17 mouse cellular contexts compared by ENCODE assay signal in genomic region chr2:164779481-164780086, GRCm38 (mm10). TPM values are rescaled to one million over a fixed set of nuclear protein-coding genes. Genes with fewer than 3 reads are reported as not detected.
DNase-seq lines count a peak whose midpoint lies in the region; ATAC-seq lines count a peak whose summit lies in the region.
"Had no signal": no experiment of that assay in that cellular context is flagged by ENCODE, and none has a peak within 500 bp of the region (broad histone marks: within the 10 kb centered on the region; RNA-seq: fewer than 3 reads in every experiment).

Gene Tnnc2, minus strand, starts transcription at chr2:164779967.

- WGBS in kidney, embryonic 16.5 days: 59% methylated on average over 8 of the region's 8 CpGs
- WGBS in embryonic facial prominence, embryonic 12.5 days: 69% methylated on average over 8 of the region's 8 CpGs
- WGBS in embryonic facial prominence, embryonic 15.5 days: 62% methylated on average over 8 of the region's 8 CpGs
- 66% methylated on average over 8 of the region's 8 CpGs for WGBS in limb, embryonic 12.5 days

- H3K9ac ChIP-seq in kidney, embryonic 16.5 days (replicated peaks; ENCODE audit: low read length): no peak within 1 kb of the TSS
- no peak within 1 kb of the TSS for H3K9ac ChIP-seq in embryonic facial prominence, embryonic 12.5 days
- H3K9ac ChIP-seq in embryonic facial prominence, embryonic 15.5 days: no peak within 1 kb of the TSS
- H3K9ac ChIP-seq in limb, embryonic 12.5 days (replicated peaks): no peak within 1 kb of the TSS
- H3K9ac ChIP-seq: forebrain, embryonic 15.5 days had no signal

- peaks cover 4% of the 10 kb centered on the region for H3K4me1 ChIP-seq in kidney, embryonic 16.5 days (ENCODE audit: insufficient read depth, low read length)
- peaks cover 3% of the 10 kb centered on the region; the same call in 1 of the 2 replicates for H3K4me1 ChIP-seq in embryonic facial prominence, embryonic 12.5 days
- H3K4me1 ChIP-seq in embryonic facial prominence, embryonic 15.5 days: peaks cover 3% of the 10 kb centered on the region
- H3K4me1 ChIP-seq in limb, embryonic 12.5 days (replicated peaks): peaks cover 1% of the 10 kb centered on the region; the same call in 1 of the 2 replicates
- H3K4me1 ChIP-seq: forebrain, embryonic 15.5 days had no signal

- no peak within 1 kb of the TSS for H3K4me3 ChIP-seq in kidney, embryonic 16.5 days (ENCODE audit: low read length)
- no peak within 1 kb of the TSS for H3K4me3 ChIP-seq in embryonic facial prominence, embryonic 12.5 days
- no peak within 1 kb of the TSS for H3K4me3 ChIP-seq in embryonic facial prominence, embryonic 15.5 days (replicated peaks)
- H3K4me3 ChIP-seq in limb, embryonic 12.5 days (replicated peaks): no peak within 1 kb of the TSS
- H3K4me3 ChIP-seq: forebrain, embryonic 15.5 days; midbrain, embryonic 10.5 days had no signal

- no peak within 1 kb of the TSS for H3K4me2 ChIP-seq in kidney, embryonic 16.5 days (replicated peaks; ENCODE audit: low read depth, low read length)
- no peak within 1 kb of the TSS for H3K4me2 ChIP-seq in embryonic facial prominence, embryonic 12.5 days (replicated peaks)
- no peak within 1 kb of the TSS for H3K4me2 ChIP-seq in embryonic facial prominence, embryonic 15.5 days (replicated peaks)
- no peak within 1 kb of the TSS for H3K4me2 ChIP-seq in limb, embryonic 12.5 days
- H3K4me2 ChIP-seq: forebrain, embryonic 15.5 days had no signal

- DNase-seq in kidney, adult 18-20 months: no peak
- DNase-seq in cerebellum, adult 11 months: no peak
- no peak for DNase-seq in adipocyte (ENCODE audit: low spot score)
- DNase-seq: heart, adult 18-20 months; heart, postnatal 4 days; kidney, postnatal 14 days; lung, postnatal 10 days; thymus, postnatal 36 days had no signal

- no peak within 1 kb of the TSS for H3K27ac ChIP-seq in kidney, embryonic 16.5 days (ENCODE audit: low read length)
- H3K27ac ChIP-seq in embryonic facial prominence, embryonic 12.5 days: no peak within 1 kb of the TSS
- no peak within 1 kb of the TSS for H3K27ac ChIP-seq in embryonic facial prominence, embryonic 15.5 days (replicated peaks)
- H3K27ac ChIP-seq in limb, embryonic 12.5 days: no peak within 1 kb of the TSS
- H3K27ac ChIP-seq: forebrain, embryonic 15.5 days; midbrain, embryonic 10.5 days had no signal

- no peak for ATAC-seq in kidney, embryonic 16.5 days (ENCODE audit: low FRiP score, low TSS enrichment)
- ATAC-seq in embryonic facial prominence, embryonic 12.5 days (ENCODE audit: insufficient number of reproducible peaks, insufficient read depth, low FRiP score, low TSS enrichment): no peak
- ATAC-seq in embryonic facial prominence, embryonic 15.5 days (ENCODE audit: insufficient number of reproducible peaks, low FRiP score, low TSS enrichment, low read depth): no peak
- ATAC-seq in limb, embryonic 12.5 days (ENCODE audit: insufficient number of reproducible peaks, insufficient read depth, low FRiP score, low TSS enrichment, low read depth): no peak
- ATAC-seq in cerebellum, adult (ENCODE audit: insufficient number of reproducible peaks, low FRiP score, low TSS enrichment): no peak
- ATAC-seq: forebrain, embryonic 15.5 days; inflammation-experienced regulatory T-cells, adult 6 months had no signal

- no peaks in the 10 kb centered on the region for H3K27me3 ChIP-seq in kidney, embryonic 16.5 days (ENCODE audit: insufficient read depth, low read length)
- 0 out of 2 replicates have a peak, but pooled peaks cover 4% of the 10 kb centered on the region for H3K27me3 ChIP-seq in embryonic facial prominence, embryonic 12.5 days
- no peaks in the 10 kb centered on the region; the same call in 1 of the 2 replicates for H3K27me3 ChIP-seq in embryonic facial prominence, embryonic 15.5 days
- H3K27me3 ChIP-seq in limb, embryonic 12.5 days: 0 out of 2 replicates have a peak, but pooled peaks cover 8% of the 10 kb centered on the region
- H3K27me3 ChIP-seq: forebrain, embryonic 15.5 days had no signal

- no peaks in the 10 kb centered on the region for H3K9me3 ChIP-seq in kidney, embryonic 16.5 days (ENCODE audit: low read length)
- no peaks in the 10 kb centered on the region for H3K9me3 ChIP-seq in embryonic facial prominence, embryonic 12.5 days
- no peaks in the 10 kb centered on the region for H3K9me3 ChIP-seq in embryonic facial prominence, embryonic 15.5 days (replicated peaks)
- no peaks in the 10 kb centered on the region for H3K9me3 ChIP-seq in limb, embryonic 12.5 days
- H3K9me3 ChIP-seq: forebrain, embryonic 15.5 days; midbrain, embryonic 10.5 days had no signal

- H3K36me3 ChIP-seq in kidney, embryonic 16.5 days (ENCODE audit: insufficient read depth, low read length): no peaks in the 10 kb centered on the region
- H3K36me3 ChIP-seq in embryonic facial prominence, embryonic 12.5 days: no peaks in the 10 kb centered on the region
- H3K36me3 ChIP-seq in embryonic facial prominence, embryonic 15.5 days: no peaks in the 10 kb centered on the region
- no peaks in the 10 kb centered on the region for H3K36me3 ChIP-seq in limb, embryonic 12.5 days
- H3K36me3 ChIP-seq: forebrain, embryonic 15.5 days; midbrain, embryonic 10.5 days had no signal

RNA-seq across cellular contexts. Expression of gene Tnnc2, which starts in this region (rescaled TPM):
- 21.0 and 22.3 TPM in 2 replicates for polyA plus RNA-seq in kidney, embryonic 16.5 days (2015; fragmentation: Nextera tagmentation; extraction: Ambion mirVana)
- 31.7 and 40.6 TPM in 2 replicates for polyA plus RNA-seq in embryonic facial prominence, embryonic 12.5 days (2016; fragmentation: Nextera tagmentation; extraction: Ambion mirVana)
- 383 and 528 TPM in 2 replicates for polyA plus RNA-seq in embryonic facial prominence, embryonic 15.5 days (2015; fragmentation: Nextera tagmentation; extraction: Ambion mirVana)
- polyA plus RNA-seq in limb, embryonic 12.5 days (2016; fragmentation: Nextera tagmentation; extraction: Ambion mirVana): 73.9 and 74.6 TPM in 2 replicates
- polyA plus RNA-seq: inflammation-experienced regulatory T-cells, adult 6 months; midbrain, embryonic 10.5 days; small intestine, adult 2 months had no signal
